Mouse (Mus musculus) macrophage (primary cell): Measurements from ENCODE around the gene Osmr. TPM values are rescaled to one million over a fixed set of nuclear protein-coding genes. Genes with fewer than 3 reads are reported as not detected.

ENCODE experiments used
- H3K27ac ChIP-seq: fragments of 350-480 bp; formaldehyde crosslinking; 2 replicates; pipeline ENCODE4 v1.9.0; 2021
- H3K36me3 ChIP-seq: fragments of 350-480 bp; formaldehyde crosslinking; 2 replicates; pipeline ENCODE4 v1.9.0; 2021; ENCODE audit errors: inconsistent target
- H3K4me3 ChIP-seq: fragments of 350-480 bp; formaldehyde crosslinking; 2 replicates; pipeline ENCODE4 v1.9.0; 2021; ENCODE audit errors: inconsistent target
- H3K79me2 ChIP-seq: fragments of 350-480 bp; formaldehyde crosslinking; 2 replicates; pipeline ENCODE4 v1.9.0; 2021; ENCODE audit errors: inconsistent target
- WGBS: methylation state at CpG from one replicate; pipeline ENCODE4 v1.1.7; 2026; ENCODE audit warnings: inconsistent platforms; ENCODE audit not compliant: missing documents; 5-methylcytosine and 5-hydroxymethylcytosine counted together
- polyA plus RNA-seq: library from polyadenylated mRNA; stranded (reverse); fragments of 250-400 nt; gene quantifications from 3 replicates; pipeline ENCODE4 v1.2.4, GENCODE M21; 2018; ENCODE audit warnings: inconsistent platforms
- total RNA-seq, 78 experiments: library from RNA; depleted of rRNA; stranded (reverse); fragments of 250-400 nt; gene quantifications; 1 replicate in 9 of 78; 2 replicates in 24 of 78; 3 replicates in 43 of 78; 4 replicates in 2 of 78; pipeline ENCODE4 v1.2.4; 2018; ENCODE audit warnings: inconsistent platforms in 56 of 78

Gene Osmr
- total RNA-seq (2018; cell fraction: chromatin; rRNA removed) = 1 to 10 TPM in 4 of 26 experiments, under 1 TPM in 3, not detected in 19; 0.33 to 5.4 (median 1.1) TPM
- total RNA-seq (2018; cell fraction: cytosol; rRNA removed) = under 1 TPM in 4 of 26 experiments, not detected in 22; 0.09 to 0.10 (median 0.10) TPM
- total RNA-seq (2018; cell fraction: nucleus; rRNA removed) = 1 to 10 TPM in 2 of 26 experiments, under 1 TPM in 2, not detected in 22; 0.10 to 3.9 (median 0.98) TPM
- polyA plus RNA-seq = 0.06 TPM in 1 of 3 replicates, not detected in the others

- H3K27ac ChIP-seq = no peak within 1 kb of the TSS
- no peaks in the 10 kb centered on the region for H3K79me2 ChIP-seq
- H3K4me3 ChIP-seq = no peak within 1 kb of the TSS
- WGBS = 15% methylated on average over 16 of the region's 16 CpGs
- no peaks in the 10 kb centered on the region for H3K36me3 ChIP-seq
Observed at GRCm38 (mm10) chr15:6874601-6875019, at the start of gene Osmr. Gene Osmr (minus strand): TSS chr15:6874969.

GRCm38 (mm10) chr15:6919406-6919805 lies 44.6 kb upstream of the Osmr start:
- H3K36me3 ChIP-seq = no peaks in the 10 kb centered on the region
- no peak overlapping the region for H3K4me3 ChIP-seq
- H3K79me2 ChIP-seq = no peaks in the 10 kb centered on the region
- no peak overlapping the region for H3K27ac ChIP-seq
- WGBS = 81% methylated on average over 6 of the region's 6 CpGs

GRCm38 (mm10) chr15:6914163-6914562 lies 39.4 kb upstream of the Osmr start:
- Histone ChIP-seq H3K79me2 (no peaks in the 10 kb centered on the region), H3K27ac (no peak overlapping the region), H3K36me3 (no peaks in the 10 kb centered on the region), H3K4me3 (no peak overlapping the region)
- 92% methylated on average over 6 of the region's 6 CpGs for WGBS

- Histone ChIP-seq H3K79me2 (no peaks in the 10 kb centered on the region), H3K4me3 (no peak overlapping the region), H3K27ac (no peak overlapping the region), H3K36me3 (no peaks in the 10 kb centered on the region)
- 8% methylated on average over 11 of the region's 11 CpGs for WGBS
Observed at GRCm38 (mm10) chr15:6909669-6910068, 34.9 kb upstream of the Osmr start.

GRCm38 (mm10) chr15:6909084-6909483 lies 34.3 kb upstream of the Osmr start:
- Histone ChIP-seq H3K4me3 (no peak overlapping the region), H3K27ac (no peak overlapping the region), H3K36me3 (no peaks in the 10 kb centered on the region), H3K79me2 (no peaks in the 10 kb centered on the region)
- WGBS = 57% methylated on average over 10 of the region's 14 CpGs

GRCm38 (mm10) chr15:6908601-6909000 lies 33.8 kb upstream of the Osmr start:
- H3K27ac ChIP-seq = no peak overlapping the region
- WGBS = 38% methylated on average over 5 of the region's 5 CpGs
- no peak overlapping the region for H3K4me3 ChIP-seq
- H3K79me2 ChIP-seq = no peaks in the 10 kb centered on the region
- no peaks in the 10 kb centered on the region for H3K36me3 ChIP-seq

GRCm38 (mm10) chr15:6906260-6907047 lies 31.7 kb upstream of the Osmr start:
- no peak overlapping the region for H3K4me3 ChIP-seq
- no peaks in the 10 kb centered on the region for H3K36me3 ChIP-seq
- 66% methylated on average over 19 of the region's 19 CpGs for WGBS
- no peak overlapping the region for H3K27ac ChIP-seq
- no peaks in the 10 kb centered on the region for H3K79me2 ChIP-seq

- no peaks in the 10 kb centered on the region for H3K36me3 ChIP-seq
- H3K4me3 ChIP-seq = no peak overlapping the region
- no peaks in the 10 kb centered on the region for H3K79me2 ChIP-seq
- 92% methylated on average over 4 of the region's 4 CpGs for WGBS
- no peak overlapping the region for H3K27ac ChIP-seq
Observed at GRCm38 (mm10) chr15:6905726-6906125, 31.0 kb upstream of the Osmr start.

- no peak overlapping the region for H3K4me3 ChIP-seq
- WGBS = 74% methylated on average over 9 of the region's 9 CpGs
- no peak overlapping the region for H3K27ac ChIP-seq
Observed at GRCm38 (mm10) chr15:6903286-6903975, 28.7 kb upstream of the Osmr start.

GRCm38 (mm10) chr15:6901982-6902639 lies 27.3 kb upstream of the Osmr start:
- no peak overlapping the region for H3K4me3 ChIP-seq
- WGBS = 90% methylated on average over 5 of the region's 5 CpGs
- H3K27ac ChIP-seq = no peak overlapping the region
- no peaks in the 10 kb centered on the region for H3K36me3 ChIP-seq
- no peaks in the 10 kb centered on the region for H3K79me2 ChIP-seq

More at GRCm38 (mm10) chr15:6903286-6903975, 28.7 kb upstream of the Osmr start:
- Histone ChIP-seq H3K36me3 (no peaks in the 10 kb centered on the region), H3K79me2 (no peaks in the 10 kb centered on the region)

- H3K4me3 ChIP-seq = no peak overlapping the region
- no peaks in the 10 kb centered on the region for H3K36me3 ChIP-seq
- H3K27ac ChIP-seq = no peak overlapping the region
- H3K79me2 ChIP-seq = no peaks in the 10 kb centered on the region
- WGBS = 49% methylated on average over 6 of the region's 6 CpGs
Observed at GRCm38 (mm10) chr15:6901236-6901635, 26.5 kb upstream of the Osmr start.

GRCm38 (mm10) chr15:6884260-6884659 lies 9.5 kb upstream of the Osmr start:
- H3K27ac ChIP-seq = no peak overlapping the region
- no peaks in the 10 kb centered on the region for H3K79me2 ChIP-seq
- H3K4me3 ChIP-seq = no peak overlapping the region
- H3K36me3 ChIP-seq = no peaks in the 10 kb centered on the region
- 90% methylated on average over 6 of the region's 6 CpGs for WGBS

GRCm38 (mm10) chr15:6883816-6884215 lies 9.0 kb upstream of the Osmr start:
- Histone ChIP-seq H3K4me3 (no peak overlapping the region), H3K79me2 (no peaks in the 10 kb centered on the region), H3K36me3 (no peaks in the 10 kb centered on the region), H3K27ac (no peak overlapping the region)
- 58% methylated on average over 5 of the region's 5 CpGs for WGBS

- no peaks in the 10 kb centered on the region for H3K36me3 ChIP-seq
- no peaks in the 10 kb centered on the region for H3K79me2 ChIP-seq
- WGBS = 46% methylated on average over 4 of the region's 4 CpGs
- no peak overlapping the region for H3K4me3 ChIP-seq
- H3K27ac ChIP-seq = no peak overlapping the region
Observed at GRCm38 (mm10) chr15:6883091-6883490, 8.3 kb upstream of the Osmr start.
